Mouse (Mus musculus): ENCODE measurements around the gene Phyhd1.

The Phyhd1 gene

GRCm38 (mm10) chr2:30283193-30283592, 17.2 kb downstream of the Phyhd1 start:
- no peak for DNase-seq (ENCODE audit: inconsistent ontology term)

DNA sequence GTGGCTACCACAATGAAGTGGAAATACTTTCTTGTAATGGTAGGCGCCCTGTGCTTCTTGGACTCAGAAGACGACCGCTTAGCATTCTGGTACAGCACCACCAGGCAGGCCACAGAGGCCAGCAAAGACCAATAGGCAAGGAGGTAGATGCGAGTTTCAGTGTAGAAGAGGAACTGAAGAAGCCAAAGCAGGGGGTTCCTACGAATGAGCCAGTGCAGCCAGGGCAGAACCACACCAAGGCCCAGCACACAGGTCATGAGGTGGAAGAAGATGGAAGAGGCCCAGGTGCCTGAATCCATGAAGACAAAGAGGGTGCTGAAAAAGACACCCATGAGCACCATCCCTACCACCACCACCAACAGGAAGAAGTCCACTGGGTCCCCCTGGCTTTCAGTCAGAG, 19.0 kb downstream of the Phyhd1 start:
- DNase-seq (ENCODE audit: inconsistent ontology term), result no peak

- DNase-seq (ENCODE audit: inconsistent ontology term), result no peak
These were observed 19.6 kb downstream of the Phyhd1 start for GRCm38 (mm10) chr2:30285416-30286181.

- DNase-seq (ENCODE audit: inconsistent ontology term), result peak; percentile 97
These were observed 20.4 kb downstream of the Phyhd1 start, which contains the start of the genes Dolk and Nup188 for GRCm38 (mm10) chr2:30286192-30287026. Dolk (minus strand) TSS chr2:30286334. Nup188 (plus strand) TSS chr2:30286397.

DNA sequence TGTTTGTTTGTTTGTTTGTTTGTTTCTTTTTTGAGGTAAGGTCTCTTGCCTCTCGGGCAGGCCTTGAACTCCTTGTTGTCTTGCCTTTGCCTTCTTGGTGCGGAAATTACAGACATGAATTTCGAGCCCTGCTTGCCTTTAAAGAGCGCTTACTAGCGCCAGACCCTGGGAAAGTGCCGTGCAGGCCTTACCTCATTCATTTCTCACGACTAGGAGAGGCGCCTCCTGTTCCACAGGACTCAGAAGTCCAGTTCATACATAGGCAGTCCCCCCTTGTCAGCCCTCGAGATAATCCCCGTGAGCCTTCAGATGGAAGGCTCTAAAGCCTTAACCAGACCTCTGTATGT, 21.0 kb downstream of the Phyhd1 start:
- no peak for DNase-seq (ENCODE audit: inconsistent ontology term)

- DNase-seq (ENCODE audit: inconsistent ontology term), result no peak
These were observed 33.5 kb downstream of the Phyhd1 start for GRCm38 (mm10) chr2:30299525-30299924.

DNA sequence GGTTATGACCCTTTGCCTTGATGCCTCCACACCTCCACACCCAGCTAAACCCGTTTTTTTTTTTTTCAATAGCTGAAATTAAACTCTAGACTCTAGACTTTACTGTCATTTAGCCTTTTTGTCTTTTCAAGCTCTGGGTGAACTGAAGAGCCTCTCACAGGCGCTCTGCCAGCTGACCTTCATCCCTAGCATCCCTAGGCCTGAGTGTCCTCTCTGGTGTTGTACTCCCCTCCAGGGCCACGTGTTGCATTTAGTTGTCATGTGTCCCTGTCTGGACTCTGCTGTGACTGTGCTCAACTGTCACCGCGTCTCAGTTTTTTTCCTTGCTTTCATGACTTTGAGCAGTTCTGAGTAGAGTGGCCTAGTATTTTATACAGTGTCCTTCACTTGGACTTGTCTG, 34.0 kb downstream of the Phyhd1 start:
- DNase-seq (ENCODE audit: inconsistent ontology term), result no peak

DNA sequence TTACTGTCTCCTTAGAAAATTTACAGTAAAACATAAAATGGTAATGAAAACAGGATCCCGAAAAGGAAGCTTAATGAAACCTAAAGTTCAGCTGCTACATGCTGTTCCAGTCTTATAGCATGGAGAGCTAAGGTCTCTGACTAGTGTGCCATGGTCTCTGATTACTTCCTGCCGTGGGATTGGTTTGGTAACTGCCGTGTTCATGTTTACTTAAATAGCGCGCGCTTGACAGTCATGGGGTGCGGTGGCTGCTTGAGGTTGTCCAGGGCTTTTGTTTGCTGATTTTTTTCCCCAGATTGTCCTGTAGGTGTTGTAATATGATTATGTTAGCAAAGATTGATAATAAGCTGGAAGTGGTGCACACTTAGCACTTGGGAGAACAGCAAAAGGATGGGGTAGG, 40.1 kb downstream of the Phyhd1 start:
- no peak for DNase-seq (ENCODE audit: inconsistent ontology term)

GRCm38 (mm10) chr2:30309351-30309750, 43.3 kb downstream of the Phyhd1 start:
- DNase-seq (ENCODE audit: inconsistent ontology term), result no peak

GRCm38 (mm10) chr2:30311481-30311880, 45.5 kb downstream of the Phyhd1 start:
- peak; percentile 3 for DNase-seq (ENCODE audit: inconsistent ontology term)

DNA sequence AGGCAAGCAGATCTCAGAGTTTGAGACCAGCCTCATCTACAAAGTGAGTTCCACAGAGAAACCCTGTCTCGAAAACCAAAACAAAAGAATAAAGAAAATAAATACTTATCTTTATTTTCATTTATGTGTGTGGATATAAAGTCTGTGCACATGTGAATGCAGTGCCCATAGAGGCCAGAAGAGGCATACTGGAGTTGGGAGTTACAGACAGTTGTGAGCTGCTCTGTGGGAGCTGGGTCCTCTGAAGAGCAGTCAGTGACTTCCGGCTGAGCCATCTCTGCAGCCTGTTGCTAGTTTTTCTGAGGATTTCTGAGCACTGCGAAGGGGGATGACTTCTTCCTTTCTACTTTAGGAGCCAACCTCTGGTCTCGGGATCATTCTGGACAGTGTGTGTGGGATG, 50.1 kb downstream of the Phyhd1 start:
- no peak for DNase-seq (ENCODE audit: inconsistent ontology term)

GRCm38 (mm10) chr2:30316955-30317354, 51.0 kb downstream of the Phyhd1 start:
- no peak for DNase-seq (ENCODE audit: inconsistent ontology term)

GRCm38 (mm10) chr2:30319260-30319659, 53.3 kb downstream of the Phyhd1 start:
- DNase-seq (ENCODE audit: inconsistent ontology term), result no peak

DNA sequence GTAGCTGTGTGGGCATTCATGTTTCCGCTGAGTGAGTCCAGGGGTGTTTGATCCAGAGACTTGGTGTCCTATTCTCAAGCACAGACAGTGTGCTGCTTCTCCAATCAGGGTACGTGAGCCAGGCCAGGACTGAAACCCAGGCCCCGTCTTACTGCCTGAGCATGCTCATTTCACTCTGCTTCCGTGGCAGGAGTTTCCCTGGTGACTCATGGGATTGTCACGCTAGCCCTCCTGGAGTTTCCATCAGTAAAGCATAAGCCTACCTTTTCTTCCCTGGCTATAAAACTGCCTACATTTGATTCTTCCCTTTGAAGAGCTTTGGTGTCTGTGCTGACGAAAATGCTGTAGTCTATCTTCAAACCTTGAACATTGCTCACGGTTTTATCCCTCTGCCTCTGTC, 57.1 kb downstream of the Phyhd1 start:
- DNase-seq (ENCODE audit: inconsistent ontology term), result no peak

DNA sequence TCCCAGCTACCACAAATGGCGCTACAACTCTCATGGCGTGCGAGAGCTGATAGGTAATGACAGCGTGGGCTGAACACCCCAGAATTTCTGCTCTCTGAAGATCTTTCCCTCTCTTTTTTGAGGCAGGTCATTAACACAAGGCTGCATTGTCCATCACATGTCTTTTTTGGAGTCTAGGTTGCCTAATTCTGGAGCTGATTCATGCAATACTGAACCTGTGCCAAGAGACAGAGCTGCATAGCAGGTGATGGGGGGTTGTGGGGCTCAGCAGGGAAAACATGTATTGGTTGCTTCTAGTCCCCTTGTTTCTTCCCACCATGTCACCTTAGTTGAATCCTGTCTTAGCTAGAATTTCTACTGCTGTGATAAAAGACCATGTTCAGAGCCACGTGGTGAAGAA, 59.3 kb downstream of the Phyhd1 start:
- DNase-seq (ENCODE audit: inconsistent ontology term), result no peak

GRCm38 (mm10) chr2:30327276-30327675, 61.3 kb downstream of the Phyhd1 start:
- DNase-seq (ENCODE audit: inconsistent ontology term), result no peak

DNA sequence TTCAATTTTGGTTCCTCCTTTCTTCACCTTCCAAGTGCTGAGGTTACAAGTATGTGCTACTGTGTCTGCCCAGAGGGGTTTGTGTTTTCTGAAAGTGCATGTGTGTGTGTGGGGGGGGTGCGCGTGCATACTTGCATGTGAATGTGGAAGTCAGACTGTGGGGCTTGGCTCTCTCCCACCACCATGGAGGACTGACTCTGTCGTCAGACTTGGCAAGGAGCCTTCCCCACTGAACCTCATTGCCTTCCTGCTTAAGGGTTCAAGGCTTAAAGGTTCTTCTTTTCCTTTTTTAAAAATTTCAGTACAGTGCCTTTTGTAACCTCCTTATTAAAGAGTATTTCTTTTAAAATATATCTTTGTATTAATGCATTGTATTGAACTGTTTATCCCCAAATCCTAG, 62.8 kb downstream of the Phyhd1 start:
- DNase-seq (ENCODE audit: inconsistent ontology term), result no peak
